Mouse (Mus musculus) heart, embryonic 16.5 days (tissue): ENCODE measurements at regions not wholly inside any gene's neighbourhood (a gene's known extent, or its start where the extent isn't known, plus 50 kb on each side); places are given as distances from the start of the nearest gene placed in this dataset.

Experiments
- ATAC-seq: fragments of 200-750 bp; cut with Nextera tagmentation; replicated peaks from 2 replicates; pipeline ENCODE4 v1.8.0; 2017; ENCODE audit warnings: moderate number of reproducible peaks; ENCODE audit not compliant: insufficient read depth, low FRiP score; ENCODE audit errors: extremely low read depth
- H3K27ac ChIP-seq: fragments of 300-500 bp; sonication (generic); 2 replicates; pipeline ENCODE4 v1.5.1; 2014; ENCODE audit warnings: mild to moderate bottlenecking, low read length, control low read depth, moderate library complexity
- H3K27me3 ChIP-seq: fragments of 300-500 bp; sonication (generic); 2 replicates; pipeline ENCODE4 v1.6.1; 2014; ENCODE audit warnings: low read length, mixed read lengths; ENCODE audit not compliant: control insufficient read depth, insufficient read depth
- H3K36me3 ChIP-seq: fragments of 300-500 bp; sonication (generic); 2 replicates; pipeline ENCODE4 v1.6.1; 2014; ENCODE audit not compliant: control insufficient read depth, insufficient read depth
- H3K4me1 ChIP-seq: fragments of 300-500 bp; sonication (generic); 2 replicates; pipeline ENCODE4 v1.6.1; 2014; ENCODE audit warnings: low read length, mixed read lengths; ENCODE audit not compliant: control insufficient read depth, insufficient read depth
- H3K4me2 ChIP-seq: fragments of 300-500 bp; sonication (generic); 2 replicates; pipeline ENCODE4 v1.6.1; 2014; ENCODE audit warnings: low read depth, mild to moderate bottlenecking, control low read depth, low read length
- H3K4me3 ChIP-seq: fragments of 300-500 bp; sonication (generic); 2 replicates; pipeline ENCODE4 v1.5.1; 2014; ENCODE audit warnings: mild to moderate bottlenecking, control low read depth, low read length
- H3K9ac ChIP-seq: fragments of 300-500 bp; sonication (generic); 2 replicates; pipeline ENCODE4 v1.6.1; 2014; ENCODE audit warnings: low read length, control low read depth
- H3K9me3 ChIP-seq: fragments of 300-500 bp; sonication (generic); replicated peaks from 2 replicates; pipeline ENCODE4 v1.6.1; 2016; ENCODE audit warnings: low read length; ENCODE audit not compliant: control insufficient read depth
- WGBS: fragments of 180-500 bp; shearing (Covaris S2); extraction: QIAGEN DNeasy Blood & Tissue Kit; methylation state at CpG from one replicate; pipeline ENCODE4 v1.1.7; 2014; 5-methylcytosine and 5-hydroxymethylcytosine counted together

DNA sequence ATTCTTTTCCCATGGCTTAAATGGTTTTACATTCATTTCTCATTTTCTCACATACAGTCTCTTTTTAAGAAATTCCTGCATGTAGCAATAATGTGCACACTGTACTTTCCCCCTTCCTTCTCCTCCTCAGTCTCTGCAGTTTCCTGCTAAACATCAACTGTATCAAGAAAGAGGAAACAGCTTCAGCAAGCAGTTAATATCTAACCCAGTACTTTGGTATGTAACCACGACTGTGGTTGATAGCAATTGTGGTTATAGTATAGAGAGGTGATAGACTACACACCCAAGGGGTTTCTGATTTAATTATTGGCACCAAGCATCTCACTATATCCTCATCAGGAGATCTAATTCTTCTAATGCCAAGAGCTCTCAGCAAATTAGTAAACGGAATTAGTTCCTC lies 52.8 kb upstream of the Eci2 start:
- no peaks in the 10 kb centered on the region for H3K4me1 ChIP-seq
- H3K36me3 ChIP-seq = no peaks in the 10 kb centered on the region
- no peak overlapping the region for H3K4me2 ChIP-seq
- H3K9me3 ChIP-seq = no peaks in the 10 kb centered on the region
- ATAC-seq = no peak
- 57% methylated on average over 2 of the region's 2 CpGs for WGBS
- H3K4me3 ChIP-seq = no peak overlapping the region
- no peaks in the 10 kb centered on the region for H3K27me3 ChIP-seq
- no peak overlapping the region for H3K27ac ChIP-seq
- no peak overlapping the region for H3K9ac ChIP-seq

DNA sequence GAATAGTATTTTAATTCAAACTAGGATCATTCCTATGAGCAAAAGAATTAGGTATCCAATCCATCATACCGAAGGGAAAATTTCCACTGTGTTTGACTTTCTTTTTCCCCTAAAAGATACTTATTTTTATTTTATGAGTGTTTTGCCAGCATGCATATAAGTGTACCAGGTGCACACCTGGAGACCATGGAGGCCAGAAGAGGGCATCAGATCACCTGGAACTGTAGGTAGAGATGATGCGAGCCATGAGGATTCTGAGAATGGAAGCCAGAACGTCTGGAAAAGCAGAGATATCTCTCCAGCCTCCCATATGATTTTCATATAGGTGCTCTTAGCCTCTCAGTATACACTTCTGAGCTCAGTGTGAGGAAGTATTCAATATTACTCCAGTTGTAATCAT lies 58.5 kb upstream of the Eci2 start:
- Histone ChIP-seq H3K4me3 (no peak overlapping the region), H3K36me3 (no peaks in the 10 kb centered on the region), H3K4me2 (no peak overlapping the region), H3K27ac (no peak overlapping the region), H3K9me3 (no peaks in the 10 kb centered on the region), H3K9ac (no peak overlapping the region), H3K27me3 (no peaks in the 10 kb centered on the region), H3K4me1 (no peaks in the 10 kb centered on the region)
- ATAC-seq = no peak
- 65% methylated on average over 3 of the region's 3 CpGs for WGBS

DNA sequence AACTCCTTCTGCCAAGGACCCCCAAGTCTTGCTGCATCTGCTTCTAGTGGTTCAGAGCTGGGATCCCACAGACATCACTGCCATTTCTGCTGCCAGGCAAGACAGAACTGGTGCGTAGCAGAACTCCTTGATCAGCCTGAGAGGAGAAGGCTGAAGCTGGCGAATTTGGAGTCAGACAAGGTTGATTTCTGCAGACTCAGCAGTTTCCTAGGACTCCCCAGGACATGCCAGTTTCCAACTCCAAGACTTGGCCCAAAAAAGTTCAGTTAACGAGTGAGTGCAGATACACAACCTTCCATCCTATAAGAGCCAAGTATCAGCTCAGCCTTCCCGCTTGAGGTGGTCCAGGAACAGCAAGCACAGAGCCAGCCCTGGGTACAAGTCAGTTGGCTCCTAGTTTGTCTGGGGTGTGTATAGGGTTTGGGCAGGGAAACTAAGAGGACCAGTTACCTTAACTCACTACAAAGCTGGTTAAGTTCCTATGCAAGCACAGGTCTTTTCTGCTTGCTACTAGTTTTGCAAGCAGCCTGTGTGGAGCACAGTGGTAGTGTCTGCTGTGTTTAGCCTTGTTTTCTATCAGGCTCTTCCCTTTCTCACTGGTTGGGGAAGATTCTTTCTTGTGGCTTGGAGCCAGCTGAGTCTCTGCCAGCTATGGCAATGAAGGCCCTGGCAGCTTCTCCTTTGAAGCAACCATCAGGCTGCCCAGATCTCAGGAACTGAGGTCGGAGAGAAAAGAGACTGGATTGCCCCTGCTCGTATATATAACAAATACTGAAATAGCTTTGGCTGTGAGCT lies 60.5 kb upstream of the Eci2 start:
- Histone ChIP-seq H3K27me3 (no peaks in the 10 kb centered on the region), H3K9me3 (no peaks in the 10 kb centered on the region), H3K4me2 (no peak overlapping the region), H3K9ac (no peak overlapping the region), H3K4me1 (no peaks in the 10 kb centered on the region), H3K4me3 (no peak overlapping the region), H3K36me3 (no peaks in the 10 kb centered on the region), H3K27ac (no peak overlapping the region)
- ATAC-seq = no peak
- WGBS = 73% methylated on average over 6 of the region's 6 CpGs

DNA sequence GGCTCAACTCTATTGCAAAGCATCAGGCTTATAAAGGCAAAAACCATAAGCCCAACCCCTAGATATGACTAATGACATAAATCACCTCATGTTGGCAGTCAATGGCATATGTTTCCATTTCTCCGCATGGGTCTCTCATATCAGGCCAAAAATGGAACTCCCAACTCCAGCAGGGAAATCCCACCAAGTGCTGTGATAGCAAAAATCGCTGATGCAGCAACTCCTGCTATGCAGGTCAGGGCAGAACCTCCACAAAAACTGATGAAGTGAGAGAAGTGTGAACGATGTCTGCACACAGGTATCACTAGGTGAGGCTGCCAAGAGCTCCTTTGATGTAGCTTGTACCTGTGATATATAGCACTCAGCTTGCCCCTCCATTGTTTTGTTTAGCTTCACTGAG lies 64.3 kb upstream of the Eci2 start:
- H3K9ac ChIP-seq = no peak overlapping the region
- H3K4me2 ChIP-seq = no peak overlapping the region
- no peak overlapping the region for H3K27ac ChIP-seq
- no peaks in the 10 kb centered on the region for H3K36me3 ChIP-seq
- no peaks in the 10 kb centered on the region for H3K4me1 ChIP-seq
- no peaks in the 10 kb centered on the region for H3K27me3 ChIP-seq
- no peaks in the 10 kb centered on the region for H3K9me3 ChIP-seq
- no peak for ATAC-seq
- WGBS = 64% methylated on average over 3 of the region's 3 CpGs
- no peak overlapping the region for H3K4me3 ChIP-seq

DNA sequence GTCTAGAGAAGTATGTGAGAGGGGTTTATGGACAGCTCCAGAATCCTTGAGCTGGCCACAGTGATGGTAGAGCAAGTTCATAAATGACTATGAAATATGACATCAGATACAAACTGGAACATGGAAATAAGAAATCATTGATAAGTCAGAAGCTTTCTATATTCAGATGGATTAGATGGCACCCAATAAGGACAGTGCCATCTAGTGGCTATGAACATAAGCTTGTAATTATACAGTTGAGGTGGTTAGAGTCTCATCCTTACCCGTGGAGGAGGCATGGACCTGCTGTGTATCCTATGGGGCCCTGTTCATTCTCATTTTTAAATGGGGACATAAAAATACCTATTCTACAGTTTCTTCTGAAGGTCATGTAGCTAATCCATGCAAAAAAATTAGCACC lies 92.9 kb upstream of the Eci2 start:
- ATAC-seq = no peak
- 34% methylated on average over 1 of the region's 1 CpGs for WGBS

DNA sequence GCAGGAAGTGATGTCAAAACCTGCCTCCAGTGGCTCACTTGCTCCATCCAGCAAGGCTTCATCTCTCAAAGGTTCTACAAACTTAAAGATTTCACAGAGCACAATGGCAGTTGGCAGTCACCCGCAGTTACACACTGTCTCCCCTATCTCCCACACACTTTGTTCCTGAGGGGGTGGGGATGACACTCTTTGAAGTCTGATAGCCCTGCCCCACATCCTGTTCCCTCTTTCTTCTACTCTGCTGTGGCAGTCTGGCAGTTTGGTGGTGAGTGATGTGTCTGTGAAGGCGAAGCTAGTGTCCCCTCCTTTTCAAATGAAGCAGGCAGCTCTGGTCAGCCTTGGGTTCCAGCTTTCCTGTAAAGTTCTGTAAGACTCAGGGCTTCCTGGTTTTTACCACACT lies 102.6 kb upstream of the Eci2 start:
- ATAC-seq = no peak; the same call in 1 of the 2 replicates
- WGBS = 21% methylated on average over 2 of the region's 2 CpGs

More for the DNA sequence above, 92.9 kb upstream of the Eci2 start:
- Histone ChIP-seq H3K9me3 (no peaks in the 10 kb centered on the region), H3K27me3 (no peaks in the 10 kb centered on the region), H3K36me3 (no peaks in the 10 kb centered on the region), H3K4me1 (no peaks in the 10 kb centered on the region), H3K4me2 (no peak overlapping the region), H3K9ac (no peak overlapping the region), H3K27ac (no peak overlapping the region), H3K4me3 (no peak overlapping the region)

DNA sequence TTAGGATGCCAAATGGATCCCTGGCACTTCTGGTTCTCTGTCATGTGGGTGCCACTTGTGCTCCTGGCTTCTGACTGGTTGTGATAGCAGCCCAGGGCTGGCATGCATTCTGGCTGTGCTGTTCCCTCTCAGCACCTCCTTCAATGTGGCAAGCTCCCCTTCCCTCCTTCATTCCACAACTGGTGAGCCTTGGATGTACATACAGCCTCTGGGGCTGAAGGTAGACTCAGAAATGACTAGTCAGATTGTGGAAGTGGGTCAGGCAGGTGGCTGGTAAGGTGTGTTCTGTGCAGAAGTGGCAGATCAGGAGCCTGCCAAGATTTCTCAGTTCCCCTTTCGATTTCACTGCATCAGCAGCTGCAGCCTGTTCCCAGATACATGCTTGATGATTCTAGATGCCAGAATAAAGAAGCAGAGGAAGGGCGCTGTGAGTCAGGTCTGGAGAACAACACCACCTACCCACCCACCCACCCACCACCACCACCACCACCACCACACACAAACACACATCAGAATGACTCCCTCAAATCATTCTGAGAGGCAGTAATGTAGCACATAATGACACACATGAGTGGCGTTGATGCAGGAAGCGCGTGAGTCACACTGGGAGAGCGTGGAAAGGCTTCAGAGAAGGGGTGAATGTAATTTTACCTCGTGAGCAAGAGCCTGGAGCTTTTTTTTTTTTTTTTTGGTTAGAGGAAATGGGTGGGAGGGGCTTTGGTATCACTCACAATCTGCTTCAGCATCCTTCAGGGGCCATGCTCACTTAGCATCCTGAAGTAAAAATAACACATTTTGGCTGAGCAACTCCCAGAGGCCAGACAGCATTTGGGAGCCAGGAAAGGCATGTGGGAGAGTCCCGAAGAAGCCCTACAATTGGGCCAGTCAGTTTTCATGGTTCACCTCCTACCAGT lies 104.6 kb upstream of the Eci2 start:
- no peaks in the 10 kb centered on the region for H3K4me1 ChIP-seq
- WGBS = 63% methylated on average over 8 of the region's 8 CpGs
- H3K27ac ChIP-seq = no peak overlapping the region
- H3K27me3 ChIP-seq = no peaks in the 10 kb centered on the region
- no peak overlapping the region for H3K9ac ChIP-seq
- H3K4me3 ChIP-seq = no peak overlapping the region
- no peaks in the 10 kb centered on the region for H3K9me3 ChIP-seq
- no peaks in the 10 kb centered on the region for H3K36me3 ChIP-seq
- H3K4me2 ChIP-seq = no peak overlapping the region
- ATAC-seq = no peak

More for the DNA sequence above, 102.6 kb upstream of the Eci2 start:
- Histone ChIP-seq H3K4me2 (no peak overlapping the region), H3K4me1 (no peaks in the 10 kb centered on the region), H3K9ac (no peak overlapping the region), H3K36me3 (no peaks in the 10 kb centered on the region), H3K4me3 (no peak overlapping the region), H3K27ac (no peak overlapping the region), H3K9me3 (no peaks in the 10 kb centered on the region), H3K27me3 (no peaks in the 10 kb centered on the region)

DNA sequence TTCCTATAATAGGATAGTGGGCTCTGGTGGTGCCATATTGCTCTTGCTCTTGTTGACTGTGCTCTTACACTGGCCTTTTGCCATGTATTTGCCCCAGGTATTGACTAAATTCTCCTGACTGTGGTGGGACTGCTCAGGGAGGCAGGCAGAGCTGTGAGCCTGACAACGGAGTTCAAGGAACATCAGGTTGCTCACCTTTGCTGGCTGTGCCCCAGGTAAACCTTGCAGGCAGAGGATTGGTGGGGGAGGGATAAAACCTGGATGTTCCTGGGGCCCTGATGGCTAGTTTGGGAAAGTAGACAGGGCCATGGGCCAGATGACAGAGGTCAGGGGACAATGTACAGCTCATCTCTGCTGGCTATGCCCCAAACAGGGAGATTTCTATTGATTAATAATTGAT lies 124.7 kb upstream of the Eci2 start:
- no peaks in the 10 kb centered on the region for H3K4me1 ChIP-seq
- no peaks in the 10 kb centered on the region for H3K36me3 ChIP-seq
- H3K4me3 ChIP-seq = no peak overlapping the region
- peaks cover 4% of the 10 kb centered on the region; the same call in 1 of the 2 replicates for H3K9me3 ChIP-seq
- ATAC-seq = no peak
- no peak overlapping the region for H3K9ac ChIP-seq
- no peak overlapping the region for H3K27ac ChIP-seq
- H3K4me2 ChIP-seq = no peak overlapping the region
- H3K27me3 ChIP-seq = no peaks in the 10 kb centered on the region
- 71% methylated on average over 1 of the region's 1 CpGs for WGBS

DNA sequence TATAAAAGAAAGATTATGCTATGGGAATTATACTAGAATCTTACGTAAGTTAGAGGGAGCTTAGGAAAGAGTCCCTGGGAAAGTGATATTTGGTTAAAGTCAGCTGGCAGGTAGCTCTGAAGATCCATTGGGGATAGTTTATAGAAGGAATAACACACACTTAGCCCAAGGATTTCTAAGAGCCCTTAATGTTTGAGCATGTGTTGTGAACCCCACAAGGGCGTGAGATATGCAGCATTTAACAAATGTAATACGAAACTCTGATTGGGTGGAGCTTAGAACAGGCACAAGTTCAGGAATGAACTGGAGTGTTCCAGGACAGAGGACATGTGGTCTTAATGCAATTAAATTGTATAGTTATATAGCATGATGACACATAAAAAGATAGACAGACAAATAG lies 132.6 kb upstream of the Eci2 start:
- H3K36me3 ChIP-seq = no peaks in the 10 kb centered on the region
- H3K9me3 ChIP-seq = peaks cover 4% of the 10 kb centered on the region; the same call in 1 of the 2 replicates
- H3K4me2 ChIP-seq = no peak overlapping the region
- WGBS = 73% methylated on average over 3 of the region's 3 CpGs
- H3K4me1 ChIP-seq = no peaks in the 10 kb centered on the region
- no peak overlapping the region for H3K4me3 ChIP-seq
- H3K9ac ChIP-seq = no peak overlapping the region
- ATAC-seq = no peak
- H3K27ac ChIP-seq = no peak overlapping the region
- no peaks in the 10 kb centered on the region for H3K27me3 ChIP-seq
